Mouse (Mus musculus) macrophage (primary cell): ENCODE measurements around the gene Efcab10. TPM values are rescaled to one million over a fixed set of nuclear protein-coding genes. Genes with fewer than 3 reads are reported as not detected.

ENCODE experiments used
- H3K27ac ChIP-seq: fragments of 350-480 bp; formaldehyde crosslinking; 2 replicates; pipeline ENCODE4 v1.9.0; 2021
- H3K36me3 ChIP-seq: fragments of 350-480 bp; formaldehyde crosslinking; 2 replicates; pipeline ENCODE4 v1.9.0; 2021; ENCODE audit errors: inconsistent target
- H3K4me3 ChIP-seq: fragments of 350-480 bp; formaldehyde crosslinking; 2 replicates; pipeline ENCODE4 v1.9.0; 2021; ENCODE audit errors: inconsistent target
- H3K79me2 ChIP-seq: fragments of 350-480 bp; formaldehyde crosslinking; 2 replicates; pipeline ENCODE4 v1.9.0; 2021; ENCODE audit errors: inconsistent target
- WGBS: methylation state at CpG from one replicate; pipeline ENCODE4 v1.1.7; 2026; ENCODE audit warnings: inconsistent platforms; ENCODE audit not compliant: missing documents; 5-methylcytosine and 5-hydroxymethylcytosine counted together
- polyA plus RNA-seq: library from polyadenylated mRNA; stranded (reverse); fragments of 250-400 nt; gene quantifications from 3 replicates; pipeline ENCODE4 v1.2.4, GENCODE M21; 2018; ENCODE audit warnings: inconsistent platforms

Gene Efcab10
- polyA plus RNA-seq, 1 experiment from 2014 or later, result not detected

GRCm38 (mm10) chr12:33390844-33391560, 3.7 kb upstream of the Efcab10 start:
- Histone ChIP-seq H3K36me3 (no peaks in the 10 kb centered on the region), H3K27ac (no peak overlapping the region), H3K79me2 (no peaks in the 10 kb centered on the region), H3K4me3 (no peak overlapping the region)
- WGBS, result 13% methylated on average over 2 of the region's 2 CpGs

GRCm38 (mm10) chr12:33403265-33403693, 8.6 kb downstream of the Efcab10 start:
- Histone ChIP-seq H3K27ac (no peak overlapping the region), H3K4me3 (no peak overlapping the region), H3K79me2 (no peaks in the 10 kb centered on the region), H3K36me3 (no peaks in the 10 kb centered on the region)
- WGBS, result 14% methylated on average over 7 of the region's 7 CpGs

- no peaks in the 10 kb centered on the region for H3K79me2 ChIP-seq
- H3K27ac ChIP-seq, result no peak overlapping the region
- no peaks in the 10 kb centered on the region for H3K36me3 ChIP-seq
- H3K4me3 ChIP-seq, result no peak overlapping the region
- WGBS, result 90% methylated on average over 5 of the region's 5 CpGs
Observed at GRCm38 (mm10) chr12:33404996-33405395, 10.3 kb downstream of the Efcab10 start.

- Histone ChIP-seq H3K27ac (no peak overlapping the region), H3K79me2 (no peaks in the 10 kb centered on the region), H3K4me3 (no peak overlapping the region), H3K36me3 (no peaks in the 10 kb centered on the region)
- whole genome bisulfite sequencing, result 85% methylated on average over 6 of the region's 6 CpGs
Observed at GRCm38 (mm10) chr12:33405398-33406026, 10.9 kb downstream of the Efcab10 start.

- Histone ChIP-seq H3K27ac (no peak overlapping the region), H3K36me3 (no peaks in the 10 kb centered on the region), H3K79me2 (no peaks in the 10 kb centered on the region), H3K4me3 (no peak overlapping the region)
- 9% methylated on average over 6 of the region's 6 CpGs for WGBS
Observed at GRCm38 (mm10) chr12:33411580-33412151, 17.0 kb downstream of the Efcab10 start.

- H3K36me3 ChIP-seq, result no peaks in the 10 kb centered on the region
- H3K27ac ChIP-seq, result no peak overlapping the region
- 48% methylated on average over 3 of the region's 3 CpGs for WGBS
- H3K79me2 ChIP-seq, result no peaks in the 10 kb centered on the region
- no peak overlapping the region for H3K4me3 ChIP-seq
Observed at GRCm38 (mm10) chr12:33424329-33424728, 29.7 kb downstream of the Efcab10 start.

GRCm38 (mm10) chr12:33427293-33427692, 32.6 kb downstream of the Efcab10 start:
- Histone ChIP-seq H3K36me3 (no peaks in the 10 kb centered on the region), H3K4me3 (no peak overlapping the region), H3K79me2 (peaks cover 26% of the 10 kb centered on the region), H3K27ac (no peak overlapping the region)
- 62% methylated on average over 3 of the region's 3 CpGs for WGBS

- 87% methylated on average over 2 of the region's 2 CpGs for WGBS
- Histone ChIP-seq H3K36me3 (no peaks in the 10 kb centered on the region), H3K4me3 (no peak overlapping the region), H3K79me2 (peaks cover 31% of the 10 kb centered on the region), H3K27ac (no peak overlapping the region)
Observed at GRCm38 (mm10) chr12:33427726-33428125, 33.1 kb downstream of the Efcab10 start.

- H3K4me3 ChIP-seq, result peak within 1 kb of the TSS; percentile 81
- H3K36me3 ChIP-seq, result no peaks in the 10 kb centered on the region
- H3K27ac ChIP-seq, result no peak within 1 kb of the TSS
- under 1% methylated on average over 66 of the region's 66 CpGs for WGBS
- H3K79me2 ChIP-seq, result peaks cover 47% of the 10 kb centered on the region
Observed at GRCm38 (mm10) chr12:33429387-33430160, 34.9 kb downstream of the Efcab10 start, which contains the start of gene Twistnb. Twistnb (plus strand) TSS chr12:33429635.

GRCm38 (mm10) chr12:33433812-33434211, 39.2 kb downstream of the Efcab10 start:
- H3K79me2 ChIP-seq, result peaks cover 67% of the 10 kb centered on the region
- WGBS, result 4% methylated on average over 9 of the region's 9 CpGs
- H3K36me3 ChIP-seq, result peaks cover 9% of the 10 kb centered on the region; the same call in 1 of the 2 replicates
- H3K4me3 ChIP-seq, result peak overlapping the region; percentile 24
- H3K27ac ChIP-seq, result peak overlapping the region; percentile 18

GRCm38 (mm10) chr12:33434758-33435157, 40.1 kb downstream of the Efcab10 start:
- Histone ChIP-seq H3K79me2 (peaks cover 66% of the 10 kb centered on the region), H3K27ac (no peak overlapping the region), H3K36me3 (peaks cover 16% of the 10 kb centered on the region; the same call in 1 of the 2 replicates), H3K4me3 (no peak overlapping the region)
- 100% methylated on average over 4 of the region's 4 CpGs for WGBS

Other genes with a start within 250 kb of the Efcab10 start
- 37.6 to 70.4 TPM (median 46.0 TPM) in 3 replicates for gene Atxn7l1, start 247.2 kb upstream of the Efcab10 start, polyA plus RNA-seq
- 8.4 to 13.8 TPM (median 12.9 TPM) in 3 replicates for gene Twistnb, start 34.8 kb downstream of the Efcab10 start, polyA plus RNA-seq